Mouse (Mus musculus): ENCODE results near the gene Ccz1. TPM values are rescaled to one million over a fixed set of nuclear protein-coding genes. Genes with fewer than 3 reads are reported as not detected.

Gene Ccz1
- polyA plus RNA-seq, 1 experiment from 2014 or later = 69.6 TPM

DNA sequence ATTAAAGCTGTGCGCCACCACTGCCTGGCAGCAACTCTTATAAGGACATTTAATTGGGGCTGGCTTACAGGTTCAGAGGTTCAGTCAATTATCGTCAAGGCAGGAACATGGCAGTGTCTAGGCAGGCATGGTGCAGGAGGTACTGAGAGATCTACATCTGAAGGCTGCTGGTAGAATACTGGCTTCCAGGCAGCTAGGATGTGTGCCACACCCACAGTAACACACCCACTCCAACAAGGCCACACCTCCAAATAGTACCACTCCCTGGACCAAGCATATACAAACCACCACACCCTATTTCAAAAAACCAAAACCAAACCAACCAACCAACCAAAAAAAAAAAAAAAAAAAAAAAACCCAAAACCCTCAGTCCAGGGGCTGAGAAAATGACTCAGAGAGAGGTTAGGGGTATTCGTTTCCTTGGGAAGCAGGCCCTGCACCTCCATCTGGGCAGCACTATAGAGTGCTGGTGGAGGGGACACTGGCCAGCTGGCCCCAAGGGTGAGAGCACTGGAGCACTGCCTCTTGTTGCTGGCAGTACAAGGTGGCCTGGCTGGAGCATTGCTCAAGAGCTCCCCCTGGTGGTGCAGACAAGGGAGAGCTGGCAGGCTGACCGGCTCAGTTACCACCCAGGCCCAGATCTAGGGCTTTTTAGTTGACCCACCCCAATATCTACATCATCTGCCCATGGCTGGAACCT, 39.6 kb downstream of the Ccz1 start:
- Histone ChIP-seq H3K27ac (replicated peaks; ENCODE audit: low read depth, low read length) (no peak overlapping the region), H3K36me3 (ENCODE audit: control insufficient read depth, insufficient read depth, low read length) (no peaks in the 10 kb centered on the region), H3K4me1 (ENCODE audit: control insufficient read depth, insufficient read depth, low read length) (no peaks in the 10 kb centered on the region), H3K9me3 (ENCODE audit: control insufficient read depth, low read length) (no peaks in the 10 kb centered on the region), H3K4me2 (ENCODE audit: low read depth, low read length) (no peak overlapping the region), H3K27me3 (replicated peaks; ENCODE audit: control insufficient read depth, insufficient read depth, low read length) (no peaks in the 10 kb centered on the region), H3K9ac (ENCODE audit: low read depth, low read length) (no peak overlapping the region), H3K4me3 (ENCODE audit: low read depth, low read length) (no peak overlapping the region)
- DNase-seq (ENCODE audit: low spot score) (peak; percentile 46), ATAC-seq (ENCODE audit: low read depth) (peak; percentile 65; the same call in 1 of the 2 replicates)
- 47% methylated on average over 4 of the region's 4 CpGs for WGBS

- H3K4me1 ChIP-seq (ENCODE audit: control insufficient read depth, insufficient read depth, low read length) = no peaks in the 10 kb centered on the region
- no peak overlapping the region for H3K9ac ChIP-seq (ENCODE audit: low read depth, low read length)
- no peak overlapping the region for H3K4me2 ChIP-seq (ENCODE audit: low read depth, low read length)
- WGBS = 68% methylated on average over 3 of the region's 3 CpGs
- no peaks in the 10 kb centered on the region for H3K27me3 ChIP-seq (replicated peaks; ENCODE audit: control insufficient read depth, insufficient read depth, low read length)
- no peaks in the 10 kb centered on the region for H3K9me3 ChIP-seq (ENCODE audit: control insufficient read depth, low read length)
- ATAC-seq (ENCODE audit: low read depth) (no peak), DNase-seq (ENCODE audit: low spot score) (no peak)
- H3K36me3 ChIP-seq (ENCODE audit: control insufficient read depth, insufficient read depth, low read length) = no peaks in the 10 kb centered on the region
- H3K27ac ChIP-seq (replicated peaks; ENCODE audit: low read depth, low read length) = no peak overlapping the region
- no peak overlapping the region for H3K4me3 ChIP-seq (ENCODE audit: low read depth, low read length)
Observed at GRCm38 (mm10) chr5:143972628-143973027, 42.0 kb downstream of the Ccz1 start.

- ATAC-seq (ENCODE audit: low read depth) = no peak
- no peak for DNase-seq (ENCODE audit: low spot score)
- H3K9ac ChIP-seq (ENCODE audit: low read depth, low read length) = no peak overlapping the region
- no peak overlapping the region for H3K4me3 ChIP-seq (ENCODE audit: low read depth, low read length)
- H3K27ac ChIP-seq (replicated peaks; ENCODE audit: low read depth, low read length) = no peak overlapping the region
- no peaks in the 10 kb centered on the region for H3K27me3 ChIP-seq (replicated peaks; ENCODE audit: control insufficient read depth, insufficient read depth, low read length)
- 88% methylated on average over 12 of the region's 12 CpGs for WGBS
- no peaks in the 10 kb centered on the region for H3K9me3 ChIP-seq (ENCODE audit: control insufficient read depth, low read length)
- no peaks in the 10 kb centered on the region for H3K36me3 ChIP-seq (ENCODE audit: control insufficient read depth, insufficient read depth, low read length)
- no peak overlapping the region for H3K4me2 ChIP-seq (ENCODE audit: low read depth, low read length)
- H3K4me1 ChIP-seq (ENCODE audit: control insufficient read depth, insufficient read depth, low read length) = no peaks in the 10 kb centered on the region
Observed at GRCm38 (mm10) chr5:143966671-143967070, 48.0 kb downstream of the Ccz1 start.

GRCm38 (mm10) chr5:143965586-143966345, 48.9 kb downstream of the Ccz1 start:
- H3K27me3 ChIP-seq (replicated peaks; ENCODE audit: control insufficient read depth, insufficient read depth, low read length) = no peaks in the 10 kb centered on the region
- no peaks in the 10 kb centered on the region for H3K4me1 ChIP-seq (ENCODE audit: control insufficient read depth, insufficient read depth, low read length)
- H3K27ac ChIP-seq (replicated peaks; ENCODE audit: low read depth, low read length) = no peak overlapping the region
- H3K4me2 ChIP-seq (ENCODE audit: low read depth, low read length) = no peak overlapping the region
- ATAC-seq (ENCODE audit: low read depth) = no peak
- H3K9me3 ChIP-seq (ENCODE audit: control insufficient read depth, low read length) = no peaks in the 10 kb centered on the region
- no peak for DNase-seq (ENCODE audit: low spot score)
- no peaks in the 10 kb centered on the region for H3K36me3 ChIP-seq (ENCODE audit: control insufficient read depth, insufficient read depth, low read length)
- 83% methylated on average over 12 of the region's 12 CpGs for WGBS
- no peak overlapping the region for H3K4me3 ChIP-seq (ENCODE audit: low read depth, low read length)
- H3K9ac ChIP-seq (ENCODE audit: low read depth, low read length) = no peak overlapping the region

- H3K4me2 ChIP-seq (ENCODE audit: low read depth, low read length) = no peak overlapping the region
- ATAC-seq (ENCODE audit: low read depth) = no peak
- no peak for DNase-seq (ENCODE audit: low spot score)
- no peak overlapping the region for H3K4me3 ChIP-seq (ENCODE audit: low read depth, low read length)
- no peak overlapping the region for H3K9ac ChIP-seq (ENCODE audit: low read depth, low read length)
- H3K27ac ChIP-seq (replicated peaks; ENCODE audit: low read depth, low read length) = no peak overlapping the region
- 89% methylated on average over 8 of the region's 8 CpGs for WGBS
- H3K36me3 ChIP-seq (ENCODE audit: control insufficient read depth, insufficient read depth, low read length) = no peaks in the 10 kb centered on the region
- no peaks in the 10 kb centered on the region for H3K27me3 ChIP-seq (replicated peaks; ENCODE audit: control insufficient read depth, insufficient read depth, low read length)
- H3K9me3 ChIP-seq (ENCODE audit: control insufficient read depth, low read length) = 0 out of 2 replicates have a peak, but pooled peaks cover 2% of the 10 kb centered on the region
- H3K4me1 ChIP-seq (ENCODE audit: control insufficient read depth, insufficient read depth, low read length) = no peaks in the 10 kb centered on the region
Observed at GRCm38 (mm10) chr5:143961176-143961575, 53.5 kb downstream of the Ccz1 start.

DNA sequence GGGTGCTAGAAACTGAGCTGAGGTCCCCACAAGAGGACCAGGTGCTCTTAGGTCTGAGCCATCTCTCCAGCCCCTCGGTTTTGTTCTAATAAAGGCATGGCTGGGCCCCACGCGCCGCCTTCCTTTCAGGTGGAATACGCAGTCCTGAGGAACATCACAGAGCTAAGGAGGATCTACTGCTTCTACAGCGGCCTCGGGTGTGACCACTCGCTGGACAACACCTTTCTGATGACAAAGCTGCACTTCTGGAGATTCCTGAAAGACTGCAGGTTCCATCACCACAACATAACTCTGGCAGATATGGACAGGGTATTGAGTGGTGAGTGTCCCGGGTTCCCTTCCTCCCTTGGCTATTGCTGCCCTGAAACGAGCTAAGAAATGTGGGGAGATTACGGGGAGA, 55.1 kb downstream of the Ccz1 start:
- 0 out of 2 replicates have a peak, but pooled peaks cover 2% of the 10 kb centered on the region for H3K9me3 ChIP-seq (ENCODE audit: control insufficient read depth, low read length)
- no peak overlapping the region for H3K27ac ChIP-seq (replicated peaks; ENCODE audit: low read depth, low read length)
- H3K9ac ChIP-seq (ENCODE audit: low read depth, low read length) = no peak overlapping the region
- no peak overlapping the region for H3K4me3 ChIP-seq (ENCODE audit: low read depth, low read length)
- H3K4me1 ChIP-seq (ENCODE audit: control insufficient read depth, insufficient read depth, low read length) = no peaks in the 10 kb centered on the region
- no peaks in the 10 kb centered on the region for H3K36me3 ChIP-seq (ENCODE audit: control insufficient read depth, insufficient read depth, low read length)
- 91% methylated on average over 11 of the region's 11 CpGs for WGBS
- no peaks in the 10 kb centered on the region for H3K27me3 ChIP-seq (replicated peaks; ENCODE audit: control insufficient read depth, insufficient read depth, low read length)
- ATAC-seq (ENCODE audit: low read depth) (no peak), DNase-seq (ENCODE audit: low spot score) (no peak)
- H3K4me2 ChIP-seq (ENCODE audit: low read depth, low read length) = no peak overlapping the region

GRCm38 (mm10) chr5:143957101-143957500, 57.6 kb downstream of the Ccz1 start:
- H3K4me1 ChIP-seq (ENCODE audit: control insufficient read depth, insufficient read depth, low read length) = no peaks in the 10 kb centered on the region
- whole genome bisulfite sequencing = 92% methylated on average over 6 of the region's 6 CpGs
- 0 out of 2 replicates have a peak, but pooled peaks cover 5% of the 10 kb centered on the region for H3K9me3 ChIP-seq (ENCODE audit: control insufficient read depth, low read length)
- no peak overlapping the region for H3K27ac ChIP-seq (replicated peaks; ENCODE audit: low read depth, low read length)
- no peak overlapping the region for H3K4me3 ChIP-seq (ENCODE audit: low read depth, low read length)
- no peaks in the 10 kb centered on the region for H3K36me3 ChIP-seq (ENCODE audit: control insufficient read depth, insufficient read depth, low read length)
- no peak overlapping the region for H3K9ac ChIP-seq (ENCODE audit: low read depth, low read length)
- no peaks in the 10 kb centered on the region for H3K27me3 ChIP-seq (replicated peaks; ENCODE audit: control insufficient read depth, insufficient read depth, low read length)
- DNase-seq (ENCODE audit: low spot score) (no peak), ATAC-seq (ENCODE audit: low read depth) (no peak)
- H3K4me2 ChIP-seq (ENCODE audit: low read depth, low read length) = no peak overlapping the region

- H3K27me3 ChIP-seq (replicated peaks; ENCODE audit: control insufficient read depth, insufficient read depth, low read length) = no peaks in the 10 kb centered on the region
- no peaks in the 10 kb centered on the region for H3K36me3 ChIP-seq (ENCODE audit: control insufficient read depth, insufficient read depth, low read length)
- 41% methylated on average over 5 of the region's 5 CpGs for whole genome bisulfite sequencing
- H3K27ac ChIP-seq (replicated peaks; ENCODE audit: low read depth, low read length) = no peak overlapping the region
- H3K9me3 ChIP-seq (ENCODE audit: control insufficient read depth, low read length) = 0 out of 2 replicates have a peak, but pooled peaks cover 4% of the 10 kb centered on the region
- H3K4me3 ChIP-seq (ENCODE audit: low read depth, low read length) = no peak overlapping the region
- H3K4me2 ChIP-seq (ENCODE audit: low read depth, low read length) = no peak overlapping the region
- DNase-seq (ENCODE audit: low spot score) (no peak), ATAC-seq (ENCODE audit: low read depth) (no peak)
- no peak overlapping the region for H3K9ac ChIP-seq (ENCODE audit: low read depth, low read length)
- no peaks in the 10 kb centered on the region for H3K4me1 ChIP-seq (ENCODE audit: control insufficient read depth, insufficient read depth, low read length)
Observed at GRCm38 (mm10) chr5:143950016-143950415, 64.7 kb downstream of the Ccz1 start.

Data from embryonic facial prominence, embryonic 14.5 days (tissue).